Mouse (Mus musculus) MEL (cell line): ENCODE data around the gene AC170998.1.

ENCODE experiments used
- CHD1 ChIP-seq: IDR thresholded peaks from 2 replicates; pipeline ENCODE4 v1.6.1; 2012; ENCODE audit warnings: low read depth, mild to moderate bottlenecking, inconsistent platforms, low read length, improper control_type of control experiment
- MAFK ChIP-seq: IDR thresholded peaks from 2 replicates; pipeline ENCODE4 v1.6.1; 2011; ENCODE audit warnings: low read depth, mild to moderate bottlenecking, low read length, improper control_type of control experiment, borderline replicate concordance
- POLR2A ChIP-seq, 2 experiments: IDR thresholded peaks; 2 replicates each; pipeline ENCODE4 v1.6.1; 2011 to 2012; ENCODE audit warnings: low read length in 2 of 2, mild to moderate bottlenecking in 2 of 2, control low read depth in 1 of 2, improper control_type of control experiment in 1 of 2, low read depth in 1 of 2, moderate library complexity in 1 of 2; ENCODE audit not compliant: control insufficient read depth in 1 of 2, insufficient read depth in 1 of 2, poor library complexity in 1 of 2
- USF1 ChIP-seq: IDR thresholded peaks from 2 replicates; pipeline ENCODE4 v1.6.1; 2014; ENCODE audit warnings: low read depth, mild to moderate bottlenecking, inconsistent platforms, low read length, improper control_type of control experiment, moderate library complexity
- ZNF384 ChIP-seq: IDR thresholded peaks from 2 replicates; pipeline ENCODE4 v1.6.1; 2012; ENCODE audit warnings: low read depth, mild to moderate bottlenecking, inconsistent platforms, low read length, improper control_type of control experiment

DNA sequence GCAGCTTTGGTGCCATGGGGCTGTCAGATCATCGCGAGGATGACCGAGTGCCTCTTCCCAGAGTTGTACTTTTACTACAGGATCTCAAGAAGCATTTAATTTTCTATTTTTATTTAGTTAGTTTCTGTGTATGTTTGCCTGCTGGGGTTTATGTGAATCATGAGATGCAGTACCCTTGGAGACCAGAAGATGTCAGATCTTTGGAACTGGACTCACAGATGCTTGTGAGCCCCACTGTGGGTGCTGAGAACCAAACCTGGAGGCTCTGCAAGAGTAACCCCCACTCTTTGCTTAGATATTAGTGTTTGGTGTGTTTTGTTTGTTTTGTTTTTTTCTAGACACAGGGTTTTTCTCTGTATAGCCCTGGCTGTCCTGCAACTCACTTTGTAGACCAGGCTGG is 11.9 kb upstream of the AC170998.1 start:
- TF ChIP-seq CHD1 (no peak), ZNF384 (no peak), POLR2A (IDR thresholded peaks at IDR 0.05; ENCODE audit: control insufficient read depth in 1 of 2, insufficient read depth in 1 of 2, low read depth in 1 of 2, low read length in 2 of 2, poor library complexity in 1 of 2) (no peak), MAFK (no peak), USF1 (no peak)
